Mouse (Mus musculus) liver, embryonic 14.5 days (tissue): Measurements from ENCODE around the gene Faim2.

Source experiments
- CTCF ChIP-seq: IDR thresholded peaks from 2 replicates; pipeline ENCODE4 v1.5.1; 2016; ENCODE audit warnings: antibody characterized with exemption, low read depth, control low read depth
- EP300 ChIP-seq: IDR thresholded peaks from 2 replicates; pipeline ENCODE4 v1.6.1; 2016; ENCODE audit warnings: antibody characterized with exemption, low read depth

DNA sequence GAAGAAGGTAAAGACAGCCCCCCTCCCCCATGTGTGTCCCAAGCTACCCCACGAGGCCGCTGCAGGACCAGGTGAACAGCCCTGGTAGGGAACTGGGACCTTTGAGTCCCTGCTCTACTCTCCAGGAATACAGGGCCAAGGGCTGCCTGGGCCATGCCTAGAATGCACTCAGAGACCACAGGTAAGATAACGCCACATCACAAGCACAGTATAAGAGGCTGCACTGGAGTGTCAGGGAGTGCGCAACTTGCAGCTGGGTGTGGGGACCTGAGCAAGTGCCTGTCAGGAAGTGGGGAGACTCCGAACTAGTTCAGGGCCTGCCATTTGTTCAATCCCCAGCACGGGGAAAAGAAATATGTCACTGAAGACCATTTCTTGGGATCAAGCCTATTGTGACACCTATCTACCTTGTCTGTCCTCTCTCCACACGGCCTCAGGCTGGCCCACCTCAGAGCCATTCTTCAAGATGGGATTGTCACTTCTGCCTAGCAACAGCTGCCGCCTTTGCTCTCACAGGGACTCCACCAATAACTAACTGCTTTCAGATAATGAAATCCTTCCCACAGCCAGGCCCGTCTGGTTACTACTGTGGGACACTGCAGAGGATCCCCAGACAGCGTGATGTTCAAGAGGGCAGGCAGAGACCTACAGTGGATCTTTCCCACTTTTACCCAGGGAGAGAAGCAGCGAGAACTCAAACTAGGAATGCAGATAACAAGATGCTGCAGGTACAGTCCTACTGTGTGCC is 74.6 kb downstream of the Faim2 start:
- TF ChIP-seq EP300 (no peak), CTCF (no peak)
